Mouse (Mus musculus): Measurements from ENCODE around the gene Ric1. TPM values are rescaled to one million over a fixed set of nuclear protein-coding genes. Genes with fewer than 3 reads are reported as not detected.

Ric1 gene
- polyA plus RNA-seq, 1 experiment from 2014 or later, result 14.2 TPM

DNA sequence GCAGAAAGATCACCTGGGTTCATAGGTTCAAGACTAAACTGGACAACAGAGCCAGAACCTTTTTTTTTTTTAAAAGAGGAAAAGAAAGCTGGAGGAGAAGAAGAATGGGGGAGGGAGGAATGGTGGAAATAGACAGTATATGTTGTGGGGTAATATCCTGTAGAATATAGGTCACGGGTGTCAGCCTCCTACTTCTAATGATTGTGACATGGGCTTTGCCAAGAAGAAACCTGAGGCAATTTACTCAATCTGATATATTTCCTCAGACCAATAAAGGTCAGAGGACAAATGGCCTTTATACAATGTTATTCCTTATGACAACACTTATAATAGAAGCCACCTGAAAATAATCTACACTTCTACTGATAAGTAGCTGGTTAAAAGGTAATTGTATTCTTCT, 21.7 kb upstream of the Ric1 start:
- Histone ChIP-seq H3K27me3 (no peaks in the 10 kb centered on the region), H3K4me1 (peaks cover 4% of the 10 kb centered on the region; the same call in 1 of the 2 replicates), H3K4me2 (no peak overlapping the region), H3K36me3 (no peaks in the 10 kb centered on the region), H3K9ac (no peak overlapping the region), H3K4me3 (replicated peaks) (no peak overlapping the region), H3K27ac (no peak overlapping the region), H3K9me3 (replicated peaks) (no peaks in the 10 kb centered on the region)
- 82% methylated on average over 1 of the region's 1 CpGs for WGBS
- ATAC-seq (replicated peaks; ENCODE audit: low FRiP score), result no peak

DNA sequence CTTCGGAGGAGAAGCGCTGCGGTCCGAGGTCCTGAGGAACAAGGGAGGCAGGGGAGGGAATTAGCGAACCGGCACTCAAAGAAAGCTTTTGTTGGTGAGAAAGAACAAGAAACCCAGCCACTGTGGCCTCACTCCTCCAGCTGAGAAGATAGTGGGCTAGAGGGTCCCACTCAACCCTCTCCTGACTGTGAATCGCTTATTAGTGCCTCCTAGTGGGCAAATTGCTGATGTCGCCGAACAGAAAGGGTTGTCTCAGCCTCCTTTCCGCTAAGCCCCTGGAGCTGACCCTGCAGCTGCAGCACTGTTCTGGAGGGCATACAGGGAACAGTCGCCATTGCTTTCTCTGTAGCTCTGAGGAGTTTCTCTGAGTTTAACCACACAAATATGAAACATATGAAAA, 21.0 kb upstream of the Ric1 start:
- H3K27ac ChIP-seq, result no peak overlapping the region
- no peak for ATAC-seq (replicated peaks; ENCODE audit: low FRiP score)
- peaks cover 4% of the 10 kb centered on the region; the same call in 1 of the 2 replicates for H3K4me1 ChIP-seq
- no peaks in the 10 kb centered on the region for H3K27me3 ChIP-seq
- H3K9me3 ChIP-seq (replicated peaks), result no peaks in the 10 kb centered on the region
- 49% methylated on average over 11 of the region's 11 CpGs for WGBS
- H3K36me3 ChIP-seq, result no peaks in the 10 kb centered on the region
- H3K4me2 ChIP-seq, result peak overlapping the region; percentile 52
- H3K4me3 ChIP-seq (replicated peaks), result peak overlapping the region; percentile 25
- no peak overlapping the region for H3K9ac ChIP-seq

DNA sequence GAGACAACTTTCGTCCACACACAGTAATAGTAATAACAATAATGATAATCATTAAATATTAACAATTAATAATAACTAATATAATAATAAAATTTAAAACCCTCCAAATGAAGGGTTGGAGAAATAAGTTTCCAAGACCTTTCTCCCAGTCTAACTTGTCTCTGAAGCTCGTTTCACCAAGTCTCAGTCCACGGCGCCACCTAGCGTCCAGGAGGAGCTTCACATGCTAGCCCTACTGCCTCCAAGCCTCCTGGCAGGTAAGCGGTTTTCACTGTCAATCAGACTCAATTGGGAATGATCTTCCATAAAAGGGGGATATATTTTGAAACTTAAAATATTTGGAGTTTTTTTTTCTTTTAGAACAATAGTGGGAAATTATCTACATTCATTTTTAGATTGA, 20.6 kb upstream of the Ric1 start:
- H3K4me1 ChIP-seq, result peaks cover 4% of the 10 kb centered on the region; the same call in 1 of the 2 replicates
- peak overlapping the region; percentile 52 for H3K4me2 ChIP-seq
- H3K27me3 ChIP-seq, result no peaks in the 10 kb centered on the region
- WGBS, result 14% methylated on average over 6 of the region's 6 CpGs
- no peaks in the 10 kb centered on the region for H3K9me3 ChIP-seq (replicated peaks)
- 0 out of 2 replicates have a peak, but pooled peaks have one; percentile 62 for ATAC-seq (replicated peaks; ENCODE audit: low FRiP score)
- no peak overlapping the region for H3K27ac ChIP-seq
- no peak overlapping the region for H3K9ac ChIP-seq
- H3K36me3 ChIP-seq, result no peaks in the 10 kb centered on the region
- peak overlapping the region; percentile 25 for H3K4me3 ChIP-seq (replicated peaks)

DNA sequence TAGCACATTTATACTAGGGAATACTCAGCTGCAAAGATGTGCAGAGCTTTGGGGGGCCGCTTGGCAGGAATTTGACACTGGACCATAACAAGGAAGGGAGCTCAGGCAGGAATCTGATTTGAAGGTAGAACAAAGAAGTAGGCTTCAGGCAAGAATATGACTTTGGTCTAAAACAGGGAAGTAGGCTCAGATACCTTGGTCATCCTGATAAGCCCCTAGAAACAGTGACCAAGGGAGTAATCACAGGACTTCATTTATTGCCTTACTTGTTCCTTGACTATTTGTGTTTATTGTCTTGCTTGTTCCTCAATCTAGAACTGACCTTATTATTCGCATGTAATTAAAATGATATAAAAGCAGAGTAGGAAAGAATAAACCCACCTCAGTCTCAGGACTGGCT, 18.0 kb upstream of the Ric1 start:
- Histone ChIP-seq H3K9me3 (replicated peaks) (no peaks in the 10 kb centered on the region), H3K36me3 (no peaks in the 10 kb centered on the region), H3K27me3 (no peaks in the 10 kb centered on the region), H3K27ac (no peak overlapping the region), H3K9ac (no peak overlapping the region), H3K4me1 (peaks cover 4% of the 10 kb centered on the region; the same call in 1 of the 2 replicates), H3K4me2 (no peak overlapping the region), H3K4me3 (replicated peaks) (no peak overlapping the region)
- ATAC-seq (replicated peaks; ENCODE audit: low FRiP score), result no peak
- 90% methylated on average over 2 of the region's 2 CpGs for WGBS

DNA sequence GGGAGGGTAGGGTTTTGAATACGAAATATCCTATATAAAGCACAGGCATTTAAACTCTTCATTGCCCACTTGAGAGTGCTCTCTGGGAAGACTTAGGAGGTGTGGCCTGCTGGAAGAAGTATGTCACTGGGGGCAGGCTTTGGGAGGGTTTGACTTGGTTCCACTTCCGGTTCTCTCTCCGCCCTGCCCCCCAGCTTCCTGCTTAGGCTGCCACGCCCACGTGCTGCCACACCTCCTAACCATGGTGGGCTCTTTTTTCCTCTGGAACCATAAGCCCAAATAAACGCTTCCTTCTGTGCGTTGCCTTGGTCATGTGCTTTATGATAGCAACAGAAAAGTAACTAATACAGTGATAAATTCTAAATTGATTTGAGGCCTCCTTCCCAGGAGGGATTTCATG, 16.5 kb upstream of the Ric1 start:
- WGBS, result 76% methylated on average over 7 of the region's 7 CpGs
- Histone ChIP-seq H3K27me3 (no peaks in the 10 kb centered on the region), H3K4me2 (no peak overlapping the region), H3K36me3 (no peaks in the 10 kb centered on the region), H3K27ac (no peak overlapping the region), H3K9ac (no peak overlapping the region), H3K4me3 (replicated peaks) (no peak overlapping the region), H3K4me1 (peaks cover 4% of the 10 kb centered on the region; the same call in 1 of the 2 replicates), H3K9me3 (replicated peaks) (no peaks in the 10 kb centered on the region)
- ATAC-seq (replicated peaks; ENCODE audit: low FRiP score), result no peak

DNA sequence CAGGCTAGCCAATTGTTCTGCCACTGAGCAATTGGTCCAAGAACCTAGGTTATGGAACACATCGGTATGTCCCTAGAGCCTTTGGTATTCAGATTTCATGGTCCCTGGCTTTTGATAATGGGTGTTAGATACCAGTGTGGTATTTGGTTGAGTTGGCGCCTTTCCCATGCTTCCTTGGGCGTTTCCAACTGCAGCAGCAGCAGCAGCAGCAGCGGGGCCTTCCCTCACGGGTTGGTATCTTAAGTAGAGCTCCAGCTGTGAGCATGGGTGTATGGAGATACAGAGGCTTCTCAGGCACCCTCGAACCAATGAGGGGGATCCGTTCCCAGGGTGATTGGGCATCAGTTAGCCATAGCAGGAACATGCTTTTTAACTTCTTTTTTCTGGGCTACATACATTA, 13.9 kb upstream of the Ric1 start:
- Histone ChIP-seq H3K27ac (no peak overlapping the region), H3K4me1 (no peaks in the 10 kb centered on the region), H3K36me3 (no peaks in the 10 kb centered on the region), H3K9me3 (replicated peaks) (no peaks in the 10 kb centered on the region), H3K4me3 (replicated peaks) (no peak overlapping the region), H3K27me3 (no peaks in the 10 kb centered on the region), H3K9ac (no peak overlapping the region), H3K4me2 (no peak overlapping the region)
- WGBS, result 82% methylated on average over 7 of the region's 7 CpGs
- ATAC-seq (replicated peaks; ENCODE audit: low FRiP score), result no peak

DNA sequence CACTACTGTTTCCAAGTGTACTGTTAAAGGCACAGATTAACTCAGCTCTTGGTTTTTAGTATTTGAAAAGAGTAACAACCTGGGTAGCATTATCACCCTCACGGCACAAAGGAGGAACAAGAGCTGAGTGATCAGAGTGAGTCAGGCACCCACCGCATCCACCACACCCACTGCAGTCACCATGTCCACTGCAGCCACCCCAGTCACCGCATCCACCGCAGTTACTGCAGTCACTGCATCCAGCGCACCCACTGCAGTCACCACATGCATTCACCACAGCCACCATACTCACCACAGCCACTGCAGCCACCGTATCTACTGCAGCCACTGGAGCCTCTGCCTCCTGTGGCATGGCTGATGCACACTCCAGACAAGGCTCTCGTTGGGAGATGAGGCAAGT, 12.2 kb upstream of the Ric1 start:
- 86% methylated on average over 7 of the region's 7 CpGs for WGBS

DNA sequence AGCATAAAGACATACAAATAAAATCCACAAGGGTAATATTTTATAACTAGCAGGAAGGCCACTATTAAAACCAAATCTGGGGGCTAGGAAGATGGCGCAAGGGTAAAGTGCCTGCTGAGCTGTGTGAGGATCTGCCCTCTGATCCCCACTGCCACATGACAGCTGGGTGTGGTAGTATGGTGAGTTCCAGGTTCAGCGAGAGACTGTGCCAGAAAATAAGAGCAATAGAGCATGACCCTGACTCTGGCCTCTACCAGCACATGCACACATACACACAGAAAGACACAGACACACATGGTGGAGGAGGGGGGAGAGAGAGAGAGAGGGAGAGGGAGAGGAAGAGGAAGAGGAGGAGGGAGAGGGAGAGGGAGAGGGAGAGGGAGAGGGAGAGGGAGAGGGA, 10.3 kb upstream of the Ric1 start:
- H3K9me3 ChIP-seq (replicated peaks), result no peaks in the 10 kb centered on the region
- 72% methylated on average over 2 of the region's 2 CpGs for WGBS
- no peak overlapping the region for H3K9ac ChIP-seq
- H3K4me3 ChIP-seq (replicated peaks), result no peak overlapping the region
- H3K36me3 ChIP-seq, result peaks cover 18% of the 10 kb centered on the region; the same call in 1 of the 2 replicates
- H3K4me2 ChIP-seq, result no peak overlapping the region
- no peak for ATAC-seq (replicated peaks; ENCODE audit: low FRiP score)
- no peaks in the 10 kb centered on the region for H3K4me1 ChIP-seq
- no peaks in the 10 kb centered on the region for H3K27me3 ChIP-seq
- H3K27ac ChIP-seq, result no peak overlapping the region

More for the DNA sequence above, 12.2 kb upstream of the Ric1 start:
- Histone ChIP-seq H3K9me3 (replicated peaks) (no peaks in the 10 kb centered on the region), H3K27ac (no peak overlapping the region), H3K4me1 (no peaks in the 10 kb centered on the region), H3K27me3 (no peaks in the 10 kb centered on the region), H3K4me3 (replicated peaks) (no peak overlapping the region), H3K36me3 (no peaks in the 10 kb centered on the region), H3K4me2 (no peak overlapping the region), H3K9ac (no peak overlapping the region)
- no peak for ATAC-seq (replicated peaks; ENCODE audit: low FRiP score)

DNA sequence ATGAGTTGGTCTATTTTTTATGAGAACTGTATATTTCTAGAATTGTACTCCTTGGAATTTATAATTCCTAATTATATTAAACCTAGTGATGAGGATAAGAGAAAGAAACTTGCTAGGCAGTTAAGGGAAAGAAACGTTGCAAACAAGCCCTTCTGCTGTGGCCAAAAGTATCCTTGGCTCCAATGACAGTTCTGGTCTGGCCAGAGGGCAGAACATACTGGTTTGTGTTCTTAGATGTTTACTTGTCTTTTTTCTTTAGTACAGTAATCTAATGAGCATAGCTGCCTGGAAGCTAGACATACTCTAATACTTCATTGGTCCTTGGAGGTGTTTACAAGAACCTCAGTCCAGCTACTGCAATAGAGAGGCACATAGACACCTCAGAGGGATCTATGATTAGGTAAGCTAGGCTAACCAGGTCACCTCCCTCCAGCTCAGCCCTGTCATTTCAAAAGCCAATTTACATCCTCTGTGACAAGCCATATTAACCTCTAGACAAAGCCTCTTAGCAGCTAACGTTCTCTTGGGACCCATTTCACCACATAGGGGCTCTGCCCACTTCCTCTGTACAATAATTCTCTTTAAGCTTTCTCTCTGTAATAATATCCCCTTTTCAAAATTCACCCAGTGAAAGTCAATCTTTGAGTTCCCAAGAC, 8.8 kb upstream of the Ric1 start:
- H3K4me1 ChIP-seq, result no peaks in the 10 kb centered on the region
- WGBS, result 39% methylated on average over 2 of the region's 2 CpGs
- no peaks in the 10 kb centered on the region for H3K27me3 ChIP-seq
- ATAC-seq (replicated peaks; ENCODE audit: low FRiP score), result no peak
- peaks cover 18% of the 10 kb centered on the region; the same call in 1 of the 2 replicates for H3K36me3 ChIP-seq
- no peaks in the 10 kb centered on the region for H3K9me3 ChIP-seq (replicated peaks)
- H3K4me2 ChIP-seq, result no peak overlapping the region
- H3K9ac ChIP-seq, result no peak overlapping the region
- H3K27ac ChIP-seq, result no peak overlapping the region
- no peak overlapping the region for H3K4me3 ChIP-seq (replicated peaks)

DNA sequence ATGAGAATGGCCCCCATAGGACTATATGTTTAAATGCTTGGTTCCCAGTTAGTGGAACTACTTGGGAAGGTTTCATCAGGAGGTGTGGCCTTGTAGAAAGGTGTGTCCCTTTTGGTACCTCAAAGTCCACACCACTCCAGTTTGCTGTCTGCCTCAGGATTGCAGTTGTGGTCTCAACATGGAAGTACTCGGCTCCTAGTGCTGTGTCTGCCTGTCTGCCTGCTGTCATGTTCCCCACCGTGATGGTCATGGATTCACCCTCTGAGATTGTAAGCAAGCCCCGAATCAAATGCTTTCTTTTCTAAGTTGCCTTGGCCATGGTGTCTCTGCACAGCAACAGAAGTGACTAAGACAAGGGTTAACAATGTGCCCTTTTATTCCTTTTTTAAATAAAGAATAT, 8.0 kb upstream of the Ric1 start:
- no peak overlapping the region for H3K4me3 ChIP-seq (replicated peaks)
- no peak overlapping the region for H3K4me2 ChIP-seq
- no peak overlapping the region for H3K9ac ChIP-seq
- peaks cover 18% of the 10 kb centered on the region; the same call in 1 of the 2 replicates for H3K36me3 ChIP-seq
- no peak for ATAC-seq (replicated peaks; ENCODE audit: low FRiP score)
- no peaks in the 10 kb centered on the region for H3K27me3 ChIP-seq
- H3K9me3 ChIP-seq (replicated peaks), result no peaks in the 10 kb centered on the region
- H3K4me1 ChIP-seq, result no peaks in the 10 kb centered on the region
- 98% methylated on average over 3 of the region's 3 CpGs for WGBS
- no peak overlapping the region for H3K27ac ChIP-seq

DNA sequence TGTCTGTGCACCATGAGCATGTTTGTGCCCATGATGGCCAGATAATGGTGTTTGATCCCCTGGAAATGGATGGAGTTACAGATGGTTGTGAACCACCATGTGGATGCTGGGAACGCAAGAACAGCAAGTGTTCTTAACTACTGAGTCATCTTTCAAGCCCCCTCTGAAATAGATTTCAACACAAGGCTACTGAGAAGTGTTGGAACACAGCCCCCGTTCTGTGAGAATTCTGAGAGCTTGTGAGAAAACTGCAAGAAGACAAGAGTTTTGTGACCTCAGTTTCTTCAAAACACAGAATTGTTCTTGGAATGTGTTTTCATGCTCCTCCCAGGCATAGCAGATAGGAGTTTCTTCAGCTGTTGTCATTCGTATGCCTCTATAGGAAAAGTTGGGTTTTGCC, 6.7 kb upstream of the Ric1 start:
- ATAC-seq (replicated peaks; ENCODE audit: low FRiP score), result no peak
- Histone ChIP-seq H3K4me1 (no peaks in the 10 kb centered on the region), H3K4me2 (no peak overlapping the region), H3K9me3 (replicated peaks) (no peaks in the 10 kb centered on the region), H3K4me3 (replicated peaks) (no peak overlapping the region), H3K36me3 (peaks cover 20% of the 10 kb centered on the region; the same call in 1 of the 2 replicates), H3K9ac (no peak overlapping the region), H3K27ac (no peak overlapping the region), H3K27me3 (no peaks in the 10 kb centered on the region)
- 94% methylated on average over 3 of the region's 3 CpGs for WGBS

DNA sequence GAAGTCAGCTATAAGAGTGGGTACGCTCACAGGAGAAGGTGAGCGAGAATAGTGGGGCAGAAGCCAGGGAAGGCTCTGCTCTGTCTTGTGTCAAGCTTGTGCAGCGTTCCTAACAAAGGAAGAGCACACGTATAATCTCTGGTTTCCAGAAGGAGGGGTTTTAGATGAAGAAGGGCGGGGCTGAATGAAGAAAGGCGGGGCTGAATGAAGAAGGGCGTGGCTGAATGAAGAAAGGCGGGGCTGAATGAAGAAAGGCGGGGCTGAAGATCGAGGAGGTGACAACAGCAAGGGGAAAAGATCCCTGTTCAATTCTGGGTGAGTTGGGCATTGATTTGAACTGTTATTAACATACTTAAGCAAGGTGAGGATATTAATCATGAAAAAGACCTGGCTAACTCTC, 6.1 kb upstream of the Ric1 start:
- ATAC-seq (replicated peaks; ENCODE audit: low FRiP score), result no peak
- no peak overlapping the region for H3K4me3 ChIP-seq (replicated peaks)
- no peaks in the 10 kb centered on the region for H3K9me3 ChIP-seq (replicated peaks)
- no peak overlapping the region for H3K4me2 ChIP-seq
- 86% methylated on average over 10 of the region's 10 CpGs for WGBS
- peaks cover 4% of the 10 kb centered on the region for H3K4me1 ChIP-seq
- H3K27me3 ChIP-seq, result no peaks in the 10 kb centered on the region
- H3K27ac ChIP-seq, result no peak overlapping the region
- H3K36me3 ChIP-seq, result peaks cover 20% of the 10 kb centered on the region; the same call in 1 of the 2 replicates
- no peak overlapping the region for H3K9ac ChIP-seq

DNA sequence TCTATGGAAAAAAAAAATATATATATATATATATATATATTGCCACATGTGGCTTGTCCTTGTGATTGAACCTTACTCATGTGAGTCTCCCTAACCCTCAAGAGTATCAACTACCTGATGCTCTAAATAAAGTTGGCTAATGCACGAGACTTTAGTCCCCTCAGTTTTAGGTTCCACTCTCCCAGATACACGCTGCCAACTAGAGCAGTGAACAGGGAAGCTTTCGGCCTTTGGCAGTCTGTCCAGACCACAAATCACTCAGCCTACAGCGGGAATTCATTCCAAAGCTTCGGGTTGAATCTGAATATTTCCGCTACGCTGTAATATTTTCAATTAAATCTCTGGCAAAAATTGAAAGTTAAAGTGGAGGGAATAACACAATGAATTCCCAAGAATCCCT, 3.7 kb upstream of the Ric1 start:
- H3K27ac ChIP-seq, result no peak overlapping the region
- H3K4me3 ChIP-seq (replicated peaks), result no peak overlapping the region
- WGBS, result 80% methylated on average over 7 of the region's 7 CpGs
- ATAC-seq (replicated peaks; ENCODE audit: low FRiP score), result no peak
- no peaks in the 10 kb centered on the region for H3K27me3 ChIP-seq
- peaks cover 13% of the 10 kb centered on the region for H3K4me1 ChIP-seq
- H3K9me3 ChIP-seq (replicated peaks), result no peaks in the 10 kb centered on the region
- no peak overlapping the region for H3K9ac ChIP-seq
- H3K4me2 ChIP-seq, result no peak overlapping the region
- H3K36me3 ChIP-seq, result peaks cover 20% of the 10 kb centered on the region; the same call in 1 of the 2 replicates
